10 mouse cellular contexts compared by ENCODE assay signal in genomic region chr19:4745057-4745456, GRCm38 (mm10). TPM values are rescaled to one million over a fixed set of nuclear protein-coding genes. Genes with fewer than 3 reads are reported as not detected.
A peak's percentile ranks its signal among the peaks of the same experiment; 100 is the strongest.
DNase-seq lines count a peak whose midpoint lies in the region; ATAC-seq and TF ChIP-seq lines count a peak whose summit lies in the region.
"Had no signal": no experiment of that assay in that cellular context is flagged by ENCODE, and none has a peak within 500 bp of the region (broad histone marks: within the 10 kb centered on the region; RNA-seq: fewer than 3 reads in every experiment).

No protein-coding gene starts in this region.

- no peak for TF ChIP-seq POLR2A in cerebellum, adult 2 months (IDR thresholded peaks at IDR 0.05; ENCODE audit: borderline replicate concordance, insufficient read depth, low read length)

- ATAC-seq in kidney, embryonic 14.5 days (ENCODE audit: low FRiP score, low TSS enrichment): no peak
- no peak for ATAC-seq in granulocyte monocyte progenitor cell, adult 5-6 weeks (replicated peaks; ENCODE audit: poor library complexity, severe bottlenecking)

- DNase-seq in cerebellum, adult 2 months: peak; percentile 56 to 58
- DNase-seq in cerebellum, postnatal 4 days (ENCODE audit: low spot score in 2 of 2): no peak
- peak; percentile 51 to 54 for DNase-seq in kidney, postnatal 25 days
- DNase-seq in urinary bladder, postnatal 14 days (ENCODE audit: low spot score): peak; percentile 45
- DNase-seq in urinary bladder, postnatal 10 days (ENCODE audit: low spot score): no peak
- no peak for DNase-seq in layer of hippocampus, adult 9-10 months (ENCODE audit: low spot score)

- no peak overlapping the region for H3K9ac ChIP-seq in kidney, embryonic 14.5 days (ENCODE audit: low read depth, low read length)
- H3K9ac ChIP-seq: lung, embryonic 15.5 days had no signal

- no peak overlapping the region for H3K4me2 ChIP-seq in kidney, embryonic 14.5 days (replicated peaks; ENCODE audit: low read depth, low read length)
- H3K4me2 ChIP-seq: lung, embryonic 15.5 days had no signal

- TF ChIP-seq CTCF in cerebellum, adult 2 months (IDR thresholded peaks at IDR 0.05; ENCODE audit: borderline replicate concordance, insufficient read depth, low read depth, low read length): no peak

- H3K9me3 ChIP-seq in kidney, embryonic 14.5 days (ENCODE audit: control insufficient read depth, low read length): no peaks in the 10 kb centered on the region
- H3K9me3 ChIP-seq: lung, embryonic 15.5 days had no signal

- H3K4me1 ChIP-seq in cerebellum, adult 2 months (ENCODE audit: control insufficient read depth, insufficient read depth, low read length): peaks cover 36% of the 10 kb centered on the region
- H3K4me1 ChIP-seq in kidney, embryonic 14.5 days (ENCODE audit: control insufficient read depth, insufficient read depth, low read length): 0 out of 2 replicates have a peak, but pooled peaks cover 3% of the 10 kb centered on the region

- no peak overlapping the region for H3K4me3 ChIP-seq in cerebellum, adult 2 months (replicated peaks; ENCODE audit: insufficient read depth, low read depth, low read length)
- H3K4me3 ChIP-seq in kidney, embryonic 14.5 days (ENCODE audit: low read length): no peak overlapping the region
- H3K4me3 ChIP-seq: lung, embryonic 15.5 days had no signal

- no peaks in the 10 kb centered on the region for H3K27me3 ChIP-seq in cerebellum, adult 2 months (ENCODE audit: control insufficient read depth, insufficient read depth, low read length)
- H3K27me3 ChIP-seq in kidney, embryonic 14.5 days (ENCODE audit: control insufficient read depth, insufficient read depth, low read length): no peaks in the 10 kb centered on the region
- H3K27me3 ChIP-seq: lung, embryonic 15.5 days had no signal

- H3K36me3 ChIP-seq in kidney, embryonic 14.5 days (ENCODE audit: control insufficient read depth, insufficient read depth, low read length): 0 out of 2 replicates have a peak, but pooled peaks cover 3% of the 10 kb centered on the region
- H3K36me3 ChIP-seq: lung, embryonic 15.5 days had no signal

- WGBS in cerebellum, adult 2 months: 16% methylated on average over 9 of the region's 9 CpGs
- 65% methylated on average over 9 of the region's 9 CpGs for WGBS in kidney, embryonic 14.5 days

- peak overlapping the region; percentile 37 for H3K27ac ChIP-seq in cerebellum, adult 2 months (ENCODE audit: insufficient read depth, low read length)
- H3K27ac ChIP-seq in kidney, embryonic 14.5 days (ENCODE audit: low read depth, low read length): no peak overlapping the region
- H3K27ac ChIP-seq: lung, embryonic 15.5 days had no signal

RNA-seq across cellular contexts. Expression of gene Rbm4b, which starts 11.2 kb away (rescaled TPM):
- 29.8 and 30.5 TPM in 2 replicates for polyA plus RNA-seq in cerebellum, adult 2 months (2012; rRNA removed)
- polyA plus RNA-seq in kidney, embryonic 14.5 days (2014; fragmentation: Nextera tagmentation; extraction: Ambion mirVana): 69.2 and 79.8 TPM in 2 replicates
- total RNA-seq in granulocyte monocyte progenitor cell, adult 5-6 weeks (2014; fragmentation: Nextera tagmentation): 7.1 and 11.0 TPM in 2 replicates
- 9.8 and 17.5 TPM in 2 replicates for total RNA-seq in granulocyte monocyte progenitor cell, adult 5-6 weeks (2017)

RNA-seq across cellular contexts. Expression of gene Sptbn2, which starts 34.1 kb away (rescaled TPM):
- 132 and 147 TPM in 2 replicates for polyA plus RNA-seq in cerebellum, adult 2 months (2012; rRNA removed)
- 1.8 and 2.9 TPM in 2 replicates for polyA plus RNA-seq in kidney, embryonic 14.5 days (2014; fragmentation: Nextera tagmentation; extraction: Ambion mirVana)
- 0.23 TPM in 1 of 2 replicates, not detected in the other for total RNA-seq in granulocyte monocyte progenitor cell, adult 5-6 weeks (2014; fragmentation: Nextera tagmentation)
- not detected in 2 replicates for total RNA-seq in granulocyte monocyte progenitor cell, adult 5-6 weeks (2017)

RNA-seq across cellular contexts. Expression of gene Gm960, which starts 46.6 kb away (rescaled TPM):
- 4.6 and 5.4 TPM in 2 replicates for polyA plus RNA-seq in cerebellum, adult 2 months (2012; rRNA removed)
- 3.4 and 5.2 TPM in 2 replicates for polyA plus RNA-seq in kidney, embryonic 14.5 days (2014; fragmentation: Nextera tagmentation; extraction: Ambion mirVana)
- total RNA-seq in granulocyte monocyte progenitor cell, adult 5-6 weeks (2014; fragmentation: Nextera tagmentation): not detected in 2 replicates
- total RNA-seq in granulocyte monocyte progenitor cell, adult 5-6 weeks (2017): not detected in 2 replicates
- total RNA-seq: gastrocnemius, adult 8-10 months had no signal

RNA-seq across cellular contexts. Expression of gene Rbm4, which starts 48.6 kb away (rescaled TPM):
- polyA plus RNA-seq in cerebellum, adult 2 months (2012; rRNA removed): 77.5 and 86.1 TPM in 2 replicates
- 64.7 and 69.6 TPM in 2 replicates for polyA plus RNA-seq in kidney, embryonic 14.5 days (2014; fragmentation: Nextera tagmentation; extraction: Ambion mirVana)
- total RNA-seq in granulocyte monocyte progenitor cell, adult 5-6 weeks (2014; fragmentation: Nextera tagmentation): 42.0 and 44.5 TPM in 2 replicates
- 63.5 and 69.9 TPM in 2 replicates for total RNA-seq in granulocyte monocyte progenitor cell, adult 5-6 weeks (2017)

Comparison
In these comparisons a context has a peak if more than half of its experiments do, and no peak if none do; other contexts are left out.
1. DNase-seq: peak in cerebellum, adult 2 months (2 of 2), kidney, postnatal 25 days (2 of 2) and urinary bladder, postnatal 14 days (single experiment); none in cerebellum, postnatal 4 days (0 of 2), urinary bladder, postnatal 10 days (single experiment) and layer of hippocampus, adult 9-10 months (single experiment).
2. RNA of gene Sptbn2, which starts 34.1 kb away (polyA plus RNA-seq): 132 to 147 TPM in cerebellum, adult 2 months; 1.8 to 2.9 TPM in kidney, embryonic 14.5 days; every median in the first group is over 10 times any median in the second.